Mouse (Mus musculus) retina, postnatal 1 day (tissue): ENCODE measurements around the gene Tpm3.
"Not testable (repeated sequence)": the region's sequence is repeated elsewhere in the genome, so short reads cannot be mapped to it uniquely, and the experiment has no call there.

Experiments
- DNase-seq: peaks from one replicate; pipeline ENCODE4 v3.0.0-alpha.2; 2012

Gene Tpm3

GRCm38 (mm10) chr3:90084790-90085189 lies 12.3 kb downstream of the Tpm3 start:
- DNase-seq = no peak

GRCm38 (mm10) chr3:90085281-90085680 lies 12.8 kb downstream of the Tpm3 start:
- no peak for DNase-seq

- DNase-seq = no peak
These were observed 13.6 kb downstream of the Tpm3 start for GRCm38 (mm10) chr3:90086068-90086467.

- DNase-seq = no peak
These were observed 16.2 kb downstream of the Tpm3 start for GRCm38 (mm10) chr3:90088617-90089016.

GRCm38 (mm10) chr3:90090892-90091291 lies 18.4 kb downstream of the Tpm3 start:
- no peak for DNase-seq

DNA sequence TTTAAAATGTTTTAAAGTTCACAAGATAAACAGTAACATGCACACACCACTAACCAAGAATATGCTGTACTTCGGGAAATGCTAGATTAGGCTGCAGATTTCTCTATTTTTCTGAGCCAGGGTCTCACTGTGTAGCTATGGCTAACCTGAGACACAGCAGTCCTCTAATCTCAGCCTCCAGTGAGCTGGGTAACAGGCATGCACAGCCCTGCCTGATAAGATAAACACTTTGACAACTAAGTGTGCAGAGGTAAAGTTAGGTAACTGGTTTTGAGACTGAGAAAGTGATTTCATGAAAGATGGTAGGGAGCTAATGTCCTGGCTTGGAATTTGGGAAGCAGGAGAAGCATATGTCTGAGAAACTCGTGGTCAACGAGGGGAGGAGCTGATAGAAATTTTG lies 22.0 kb downstream of the Tpm3 start:
- no peak for DNase-seq

DNA sequence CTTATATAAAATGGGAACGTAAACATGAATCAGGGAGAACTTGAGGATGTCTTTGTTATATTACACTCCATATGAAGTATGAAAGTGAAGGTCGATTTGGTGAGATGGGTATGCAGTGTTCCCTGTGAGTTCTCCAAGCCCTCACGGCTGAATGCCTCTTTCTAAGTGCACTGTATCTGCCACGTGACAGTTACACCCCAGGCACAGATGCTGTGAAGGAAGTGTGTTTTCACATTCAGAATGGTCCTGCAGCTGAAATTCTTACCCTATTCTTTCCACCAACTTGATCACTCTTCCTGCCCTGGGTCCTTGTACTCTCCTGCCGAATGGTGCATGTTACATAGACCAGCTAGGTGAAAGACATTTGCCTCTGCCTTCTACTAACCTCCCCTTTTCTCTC lies 25.5 kb downstream of the Tpm3 start:
- DNase-seq = no peak

DNA sequence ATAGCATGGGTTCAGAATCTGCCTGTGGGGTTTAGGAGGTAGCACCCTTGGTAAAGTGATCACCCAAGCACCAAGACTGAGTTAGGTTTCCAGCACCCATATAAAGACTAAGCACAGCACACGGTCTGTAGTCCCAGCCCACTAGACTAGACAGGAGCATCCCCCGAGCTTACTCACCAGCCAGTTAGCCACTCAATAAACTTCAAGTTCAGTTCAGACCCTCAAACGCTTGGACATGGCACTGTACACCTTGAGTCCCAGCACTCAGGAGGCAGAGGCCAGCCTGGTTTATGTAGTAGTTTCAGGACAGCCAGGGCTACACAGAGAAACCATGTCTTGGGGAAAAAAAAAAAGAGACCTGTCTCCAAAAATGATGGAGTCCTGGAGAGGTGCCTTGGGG lies 28.6 kb downstream of the Tpm3 start:
- no peak for DNase-seq

DNA sequence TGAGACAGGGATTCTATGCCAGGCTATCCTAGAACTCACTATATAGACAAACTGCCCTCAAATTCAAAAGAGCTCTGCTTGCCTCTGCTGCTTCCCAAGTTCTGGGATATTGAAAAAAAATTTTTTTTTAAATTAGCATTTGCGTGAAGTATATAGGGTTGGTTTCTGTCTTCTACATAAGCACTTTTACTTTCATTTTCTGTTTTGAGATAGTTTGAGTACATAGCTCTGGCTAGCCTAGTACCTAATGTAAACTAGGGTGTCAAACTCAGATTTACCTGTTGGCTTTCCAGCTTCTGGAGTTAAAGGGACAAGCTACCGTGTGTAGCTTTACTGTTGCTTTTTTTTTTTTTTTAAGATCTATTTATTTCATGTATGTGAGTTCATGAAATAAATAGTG lies 29.2 kb downstream of the Tpm3 start:
- DNase-seq = no peak

GRCm38 (mm10) chr3:90102239-90102638 lies 29.8 kb downstream of the Tpm3 start:
- DNase-seq = no peak

- no peak for DNase-seq
These were observed 30.7 kb downstream of the Tpm3 start for GRCm38 (mm10) chr3:90103176-90103575.

DNA sequence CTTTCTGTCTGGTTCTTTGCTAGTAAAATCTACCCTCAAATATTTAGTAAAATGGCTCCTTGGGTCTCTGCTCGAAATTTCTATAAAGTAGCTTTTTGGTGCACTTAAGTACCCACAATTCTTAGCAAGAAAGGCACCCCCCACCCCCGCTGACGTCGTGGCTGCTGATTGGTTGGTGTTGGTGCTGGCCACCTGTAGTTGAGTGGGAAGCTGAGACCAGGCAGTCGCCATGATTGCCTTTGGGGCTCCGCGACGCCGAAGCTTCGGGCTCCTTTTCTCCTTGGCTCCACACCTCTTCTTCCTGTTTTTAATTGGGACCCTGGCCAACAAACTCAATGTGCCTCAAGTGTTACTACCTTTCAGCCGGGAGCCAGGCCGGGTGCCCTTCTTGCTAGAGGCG lies 31.5 kb downstream of the Tpm3 start, which contains the start of gene Nup210l:
Nup210l (plus strand) TSS at position 195 of the 400 bp plus-strand sequence.
- DNase-seq = no peak

DNA sequence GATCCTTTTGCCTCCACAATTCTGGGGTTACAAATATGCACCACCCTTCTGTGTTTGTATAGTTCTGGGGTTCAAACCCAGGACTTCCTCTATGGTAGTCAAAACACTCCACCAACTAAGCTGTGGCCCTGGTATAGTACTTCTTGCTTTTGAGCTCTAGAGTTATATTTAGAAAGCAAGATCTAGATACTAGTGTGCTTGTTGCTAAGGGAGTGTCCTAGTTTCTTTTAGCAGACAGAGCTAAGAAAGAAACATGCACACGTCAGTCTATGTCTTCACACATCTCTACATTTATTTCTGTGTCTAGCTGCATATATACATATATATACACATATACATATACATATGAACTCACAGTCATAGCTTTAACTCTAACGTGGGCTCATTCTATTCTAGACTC lies 39.3 kb downstream of the Tpm3 start:
- DNase-seq = no peak

DNA sequence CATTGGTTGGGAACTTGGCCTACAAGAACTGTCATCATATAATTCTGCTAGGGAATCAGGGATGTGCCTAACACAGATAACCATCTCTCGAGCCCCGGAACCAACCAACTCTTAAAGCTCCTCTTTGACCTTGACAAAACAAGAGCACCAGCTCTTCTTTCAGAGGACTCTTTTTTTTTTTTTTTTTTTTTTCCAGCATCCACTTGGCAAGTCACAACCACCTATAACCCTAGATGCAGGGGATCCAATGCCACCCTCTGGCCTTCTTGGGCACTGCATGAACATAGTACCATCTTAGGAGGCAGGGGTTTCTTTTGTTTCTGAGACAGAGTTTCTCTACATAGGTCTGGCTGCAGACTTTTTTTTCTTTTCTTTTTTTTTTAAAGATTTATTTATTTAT lies 41.9 kb downstream of the Tpm3 start:
- DNase-seq = peak; percentile 10

- DNase-seq = no peak
These were observed 43.1 kb downstream of the Tpm3 start for GRCm38 (mm10) chr3:90115526-90115925.

DNA sequence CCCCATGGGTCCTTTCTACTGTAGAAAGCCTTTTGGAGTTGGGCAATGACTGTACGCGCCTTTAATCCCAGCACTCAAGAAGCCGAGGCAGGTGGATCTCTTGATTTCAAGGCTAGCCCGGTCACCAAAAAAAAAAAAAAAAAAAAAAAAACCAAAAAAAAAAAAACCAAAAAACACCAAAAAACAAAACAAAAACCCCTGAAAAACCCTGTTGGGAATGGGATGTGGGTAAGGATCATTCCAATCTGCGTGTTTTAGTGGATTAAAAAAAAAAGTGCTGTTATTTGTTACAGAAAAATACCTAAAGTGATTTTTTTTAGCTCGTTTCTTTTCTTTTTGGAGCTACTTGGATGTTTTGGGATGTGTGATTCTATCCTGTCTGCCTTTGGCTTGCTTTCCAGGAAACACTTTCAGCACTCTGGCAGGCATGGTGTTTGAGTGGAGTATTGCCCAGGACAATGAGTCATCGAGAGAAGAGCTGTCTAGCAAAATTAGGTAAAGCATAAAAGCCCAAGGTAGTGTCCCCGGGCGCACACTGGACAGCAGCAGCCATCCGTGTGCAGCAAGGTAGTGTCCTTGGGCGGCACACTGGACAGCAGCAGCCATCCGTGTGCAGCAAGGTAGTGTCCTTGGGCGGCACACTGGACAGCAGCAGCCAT lies 45.8 kb downstream of the Tpm3 start:
- no peak for DNase-seq

DNA sequence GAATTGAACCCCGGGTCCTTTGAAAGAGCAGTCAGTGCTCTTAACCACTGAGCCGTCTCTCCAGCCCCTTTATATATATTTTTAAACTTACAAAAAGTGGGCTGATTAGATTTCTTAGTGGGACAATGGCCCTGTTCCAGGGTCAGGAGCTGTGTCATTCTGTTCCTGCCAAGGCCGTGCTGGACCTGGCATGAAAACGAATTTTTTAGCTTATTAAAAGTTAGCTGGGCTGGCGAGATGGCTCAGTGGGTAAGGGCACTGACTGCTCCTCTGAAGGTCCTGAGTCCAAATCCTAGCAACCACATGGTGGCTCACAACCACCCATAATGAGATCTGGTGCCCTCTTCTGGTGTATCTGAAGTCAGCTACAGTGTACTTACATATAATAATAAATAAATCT lies 49.6 kb downstream of the Tpm3 start:
- not testable (repeated sequence) for DNase-seq

DNA sequence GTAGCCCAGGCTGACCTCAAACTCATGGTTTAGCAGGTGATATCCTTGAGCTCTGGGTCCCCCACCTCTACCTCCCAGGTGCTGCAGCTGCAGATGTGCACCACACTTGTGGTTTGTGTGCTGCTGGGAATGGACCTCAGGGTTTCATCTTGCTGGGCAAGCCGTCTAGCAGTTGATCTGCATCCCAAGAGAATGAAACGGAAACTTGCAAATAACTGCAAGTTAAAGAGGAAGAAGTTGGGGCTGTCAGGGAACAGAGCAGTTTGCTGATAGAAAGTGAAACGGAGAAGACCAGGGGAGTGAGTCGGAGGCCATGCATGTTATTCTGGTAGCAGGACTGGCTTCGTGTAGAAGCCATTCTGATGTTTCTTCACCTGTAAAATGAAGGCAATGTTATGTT lies 53.3 kb downstream of the Tpm3 start:
- no peak for DNase-seq

DNA sequence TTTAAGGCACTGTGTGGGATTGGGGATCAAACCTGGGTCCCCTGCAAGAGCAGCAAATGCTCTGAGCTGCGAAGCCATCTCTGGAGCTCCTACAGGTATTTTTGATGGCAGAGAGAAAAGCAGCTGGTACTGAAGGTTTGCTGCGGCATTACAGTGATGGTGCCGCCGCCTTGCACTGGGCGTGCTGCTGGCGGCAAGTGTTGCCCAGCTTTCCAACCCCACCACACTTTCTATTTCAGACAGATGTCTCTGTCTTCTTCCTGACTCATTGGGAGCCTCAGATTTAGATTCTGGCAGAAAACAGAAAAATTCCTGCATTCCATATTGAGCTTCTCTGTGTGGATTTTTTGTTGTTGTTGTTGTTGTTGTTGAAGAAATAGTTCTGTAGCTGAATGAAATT lies 55.4 kb downstream of the Tpm3 start:
- DNase-seq = no peak

DNA sequence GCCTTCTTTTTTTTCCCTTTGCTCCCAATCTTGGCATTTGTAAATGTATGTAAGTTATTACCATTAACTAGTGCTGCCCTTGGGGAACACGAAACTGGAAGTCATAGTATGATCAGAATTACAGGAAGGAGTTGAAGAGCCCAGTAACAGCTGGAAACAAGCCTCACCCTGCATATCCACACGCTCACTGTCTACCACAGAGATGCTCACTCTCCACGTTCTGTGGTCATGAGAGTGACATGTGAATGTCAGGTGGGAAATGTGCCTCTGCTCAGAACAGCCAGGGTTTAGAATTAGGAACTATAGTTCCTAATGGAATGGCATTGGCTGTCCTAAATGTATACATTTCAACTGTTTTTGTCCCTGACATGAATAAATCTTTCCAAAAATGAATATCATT lies 60.3 kb downstream of the Tpm3 start:
- DNase-seq = no peak

- no peak for DNase-seq
These were observed 60.9 kb downstream of the Tpm3 start for GRCm38 (mm10) chr3:90133331-90133730.

DNA sequence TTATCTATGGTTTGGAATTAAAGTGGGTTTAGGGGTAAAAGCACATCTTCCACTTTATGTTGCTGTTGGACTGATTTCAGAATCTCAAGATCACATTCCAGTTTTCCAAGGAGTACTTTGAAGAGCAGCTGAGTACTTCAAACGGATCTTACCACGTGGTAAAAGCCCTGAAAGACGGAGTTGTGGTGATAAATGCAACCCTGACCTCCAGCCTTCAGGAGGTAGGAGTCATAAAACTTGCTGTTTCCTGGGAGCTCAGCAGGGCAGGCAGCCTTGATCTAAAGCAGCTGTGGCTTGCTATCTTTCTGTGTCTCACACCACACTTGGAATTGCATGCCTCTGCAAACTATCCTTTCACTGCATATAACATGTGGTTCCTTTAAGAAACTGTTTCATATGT lies 62.0 kb downstream of the Tpm3 start:
- no peak for DNase-seq

DNA sequence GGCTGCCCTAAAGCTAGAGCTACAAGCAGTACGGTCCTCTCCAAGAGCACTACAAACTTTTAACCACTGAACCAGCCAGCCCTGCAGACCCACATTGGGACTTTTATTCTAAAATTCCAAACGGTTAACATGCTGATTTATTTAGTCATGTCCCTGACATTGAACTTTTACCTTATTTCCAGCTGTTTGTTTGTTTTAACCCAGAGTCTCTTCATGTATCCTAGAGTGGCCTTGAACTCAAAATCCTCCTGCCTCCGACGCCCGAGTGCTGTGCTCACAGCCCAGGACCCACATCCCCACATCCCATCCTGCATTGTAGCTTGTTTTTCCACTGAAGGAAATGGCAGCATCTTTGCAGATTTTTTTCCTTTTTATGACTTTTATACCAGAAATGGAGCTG lies 62.5 kb downstream of the Tpm3 start:
- DNase-seq = no peak

GRCm38 (mm10) chr3:90136660-90137059 lies 64.2 kb downstream of the Tpm3 start:
- DNase-seq = no peak

- no peak for DNase-seq
These were observed 65.2 kb downstream of the Tpm3 start for GRCm38 (mm10) chr3:90137606-90138005.

DNA sequence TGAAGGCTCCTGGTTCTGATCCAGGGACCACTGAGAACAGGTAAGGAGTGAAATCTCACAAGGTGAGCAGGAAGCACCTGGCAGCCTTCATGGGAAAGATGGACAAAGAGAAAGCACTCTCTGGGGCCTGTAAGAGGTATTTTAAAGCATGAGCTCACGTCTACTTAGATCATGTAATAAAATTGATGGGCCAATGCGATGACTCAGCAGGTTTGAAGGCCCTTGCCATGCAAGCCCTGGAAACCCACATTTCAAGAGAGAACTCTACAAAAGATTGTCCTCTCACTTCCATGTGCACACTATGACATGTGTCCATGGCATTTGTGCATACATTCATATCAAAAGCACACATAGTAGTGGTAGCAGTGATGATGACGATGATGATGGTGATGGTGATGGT lies 67.5 kb downstream of the Tpm3 start:
- no peak for DNase-seq
